Mouse (Mus musculus): ENCODE results near the gene Pfkfb2.

Gene Pfkfb2

GRCm38 (mm10) chr1:130729153-130729552 lies at the start of gene Pfkfb2:
Gene Pfkfb2, minus strand, starts transcription at chr1:130729253.
- DNase-seq (ENCODE audit: low read depth) = no peak

GRCm38 (mm10) chr1:130776645-130777044 lies 47.6 kb upstream of the Pfkfb2 start:
- DNase-seq (ENCODE audit: low read depth) = no peak

- DNase-seq (ENCODE audit: low read depth) = no peak
Observed at GRCm38 (mm10) chr1:130775691-130776331, 46.8 kb upstream of the Pfkfb2 start.

GRCm38 (mm10) chr1:130775234-130775633 lies 46.2 kb upstream of the Pfkfb2 start:
- DNase-seq (ENCODE audit: low read depth) = no peak

- no peak for DNase-seq (ENCODE audit: low read depth)
Observed at GRCm38 (mm10) chr1:130770981-130771494, 42.0 kb upstream of the Pfkfb2 start.

GRCm38 (mm10) chr1:130770487-130770886 lies 41.4 kb upstream of the Pfkfb2 start:
- no peak for DNase-seq (ENCODE audit: low read depth)

GRCm38 (mm10) chr1:130769925-130770324 lies 40.9 kb upstream of the Pfkfb2 start:
- no peak for DNase-seq (ENCODE audit: low read depth)

GRCm38 (mm10) chr1:130767066-130767465 lies 38.0 kb upstream of the Pfkfb2 start:
- no peak for DNase-seq (ENCODE audit: low read depth)

GRCm38 (mm10) chr1:130764027-130764461 lies 35.0 kb upstream of the Pfkfb2 start:
- no peak for DNase-seq (ENCODE audit: low read depth)

GRCm38 (mm10) chr1:130762045-130762760 lies 33.1 kb upstream of the Pfkfb2 start:
- DNase-seq (ENCODE audit: low read depth) = no peak

GRCm38 (mm10) chr1:130761597-130761996 lies 32.5 kb upstream of the Pfkfb2 start:
- no peak for DNase-seq (ENCODE audit: low read depth)

GRCm38 (mm10) chr1:130759689-130760088 lies 30.6 kb upstream of the Pfkfb2 start:
- DNase-seq (ENCODE audit: low read depth) = no peak

- no peak for DNase-seq (ENCODE audit: low read depth)
Observed at GRCm38 (mm10) chr1:130746819-130747218, 17.8 kb upstream of the Pfkfb2 start.

- no peak for DNase-seq (ENCODE audit: low read depth)
Observed at GRCm38 (mm10) chr1:130745591-130745990, 16.5 kb upstream of the Pfkfb2 start.

- DNase-seq (ENCODE audit: low read depth) = no peak
Observed at GRCm38 (mm10) chr1:130744961-130745360, 15.9 kb upstream of the Pfkfb2 start.

- no peak for DNase-seq (ENCODE audit: low read depth)
Observed at GRCm38 (mm10) chr1:130744217-130744616, 15.2 kb upstream of the Pfkfb2 start.

- DNase-seq (ENCODE audit: low read depth) = no peak
Observed at GRCm38 (mm10) chr1:130743775-130744174, 14.7 kb upstream of the Pfkfb2 start.

- no peak for DNase-seq (ENCODE audit: low read depth)
Observed at GRCm38 (mm10) chr1:130742201-130742600, 13.1 kb upstream of the Pfkfb2 start.

- DNase-seq (ENCODE audit: low read depth) = no peak
Observed at GRCm38 (mm10) chr1:130740781-130741720, 12.0 kb upstream of the Pfkfb2 start.

GRCm38 (mm10) chr1:130740227-130740648 lies 11.2 kb upstream of the Pfkfb2 start:
- no peak for DNase-seq (ENCODE audit: low read depth)

GRCm38 (mm10) chr1:130739636-130740035 lies 10.6 kb upstream of the Pfkfb2 start:
- no peak for DNase-seq (ENCODE audit: low read depth)

GRCm38 (mm10) chr1:130738551-130739106 lies 9.6 kb upstream of the Pfkfb2 start:
- DNase-seq (ENCODE audit: low read depth) = no peak

Data from fibroblast of lung, adult 2 months (primary cell).